Mouse (Mus musculus) ES-E14 (cell line): ENCODE measurements around the gene Podn. TPM values are rescaled to one million over a fixed set of nuclear protein-coding genes. Genes with fewer than 3 reads are reported as not detected.

Experiments
- DNase-seq: peaks from one replicate; pipeline ENCODE4 v3.0.0-alpha.2; 2013; ENCODE audit warnings: low read depth, low spot score
- H3K27ac ChIP-seq: 2 replicates; pipeline ENCODE4 v1.5.1; 2012; ENCODE audit warnings: low read depth, mild to moderate bottlenecking, low read length, moderate library complexity, mixed read lengths; ENCODE audit not compliant: poor library complexity, insufficient read depth, severe bottlenecking
- H3K36me3 ChIP-seq: 2 replicates; pipeline ENCODE4 v1.6.1; 2012; ENCODE audit warnings: mild to moderate bottlenecking, low read length, moderate library complexity, mixed read lengths; ENCODE audit not compliant: control insufficient read depth, poor library complexity, insufficient read depth, severe bottlenecking
- H3K4me1 ChIP-seq, 2 experiments: fragments of 150-350 bp in 1 of 2; sonication (generic) in 1 of 2; 2 replicates each; pipeline ENCODE4 v1.6.1; 2012; ENCODE audit warnings: low read length in 2 of 2, mild to moderate bottlenecking in 1 of 2, mixed read lengths in 1 of 2; ENCODE audit not compliant: control insufficient read depth in 2 of 2, insufficient read depth in 2 of 2, poor library complexity in 1 of 2
- H3K4me3 ChIP-seq, 2 experiments: fragments of 150-350 bp in 1 of 2; sonication (generic) in 1 of 2; 2 replicates each; pipeline ENCODE4 v1.5.1; 2012; ENCODE audit warnings: low read length in 2 of 2, low read depth in 1 of 2, mild to moderate bottlenecking in 1 of 2, mixed read lengths in 1 of 2; ENCODE audit not compliant: insufficient read depth in 1 of 2, poor library complexity in 1 of 2, severe bottlenecking in 1 of 2
- H3K9ac ChIP-seq: 2 replicates; pipeline ENCODE4 v1.6.1; 2012; ENCODE audit warnings: low read depth, mild to moderate bottlenecking, low read length, mixed read lengths; ENCODE audit not compliant: poor library complexity, insufficient read depth, severe bottlenecking
- H3K9me3 ChIP-seq: fragments of 150-350 bp; sonication (generic); 2 replicates; pipeline ENCODE4 v1.6.1; 2012; ENCODE audit warnings: low read depth, mild to moderate bottlenecking, low read length; ENCODE audit not compliant: control insufficient read depth, insufficient read depth
- CHD2 ChIP-seq: IDR thresholded peaks from 2 replicates; pipeline ENCODE4 v1.6.1; 2014; ENCODE audit warnings: mild to moderate bottlenecking, low read depth, low read length, inconsistent platforms
- HCFC1 ChIP-seq: IDR thresholded peaks from 2 replicates; pipeline ENCODE4 v1.6.1; 2012; ENCODE audit warnings: low read length, inconsistent platforms, borderline replicate concordance; ENCODE audit not compliant: insufficient read depth
- MAFK ChIP-seq: IDR thresholded peaks from 2 replicates; pipeline ENCODE4 v1.6.1; 2014; ENCODE audit warnings: mild to moderate bottlenecking, low read depth, low read length, inconsistent platforms; ENCODE audit not compliant: insufficient read depth
- ZC3H11A ChIP-seq: IDR thresholded peaks from 2 replicates; pipeline ENCODE4 v1.6.1; 2012; ENCODE audit warnings: low read depth, mild to moderate bottlenecking, inconsistent platforms, low read length, borderline replicate concordance
- ZNF384 ChIP-seq: IDR thresholded peaks from 2 replicates; pipeline ENCODE4 v1.6.1; 2012; ENCODE audit warnings: low read depth, low read length, inconsistent platforms
- in situ Hi-C, 2 experiments: fragments of 600-800 bp; cut with MboI; formaldehyde crosslinking; loops; one replicate each; pipeline ENCODE4 v1.15.1; 2025; ENCODE audit warnings: low sequenced_read_pairs in 2 of 2, inconsistent platforms in 1 of 2; ENCODE audit not compliant: unreplicated experiment in 2 of 2
- total RNA-seq: library from RNA; depleted of rRNA; stranded (reverse); fragments of 300-350 nt; gene quantifications from 2 replicates; pipeline ENCODE4 v1.2.3, GENCODE M21; 2012

Gene Podn
- total RNA-seq, 1 experiment: 1.0 TPM

DNA sequence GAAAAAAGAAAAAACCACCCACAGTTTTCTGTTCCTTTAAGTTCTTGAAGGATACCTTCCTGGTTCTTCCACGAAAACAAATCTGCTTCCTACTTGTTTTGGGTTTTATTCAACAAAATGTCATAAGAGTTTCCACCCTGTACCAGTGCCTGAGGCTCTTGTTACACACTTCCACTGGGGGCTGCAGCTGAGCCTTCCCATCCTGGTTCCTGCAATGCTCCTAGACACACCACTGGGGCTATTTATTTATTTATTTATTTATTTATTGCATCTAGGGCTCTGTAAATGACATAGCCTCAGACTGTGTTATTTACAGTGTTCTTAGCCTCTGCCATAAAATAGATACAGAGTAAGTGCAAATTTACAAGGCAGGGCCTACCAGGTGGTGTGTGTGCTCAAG is 112.5 kb downstream of the Podn start:
- Histone ChIP-seq H3K4me1 (no peaks in the 10 kb centered on the region), H3K4me3 (no peak overlapping the region), H3K36me3 (no peaks in the 10 kb centered on the region), H3K27ac (no peak overlapping the region), H3K9ac (no peak overlapping the region), H3K9me3 (no peaks in the 10 kb centered on the region)
- in situ Hi-C loops: no loop called here
- DNase-seq: no peak
- TF ChIP-seq HCFC1 (no peak), MAFK (no peak), CHD2 (no peak), ZNF384 (no peak), ZC3H11A (no peak)

- TF ChIP-seq HCFC1 (no peak), ZNF384 (no peak), ZC3H11A (no peak), MAFK (no peak), CHD2 (no peak)
- Histone ChIP-seq H3K9ac (no peak overlapping the region), H3K27ac (no peak overlapping the region), H3K4me3 (no peak overlapping the region), H3K9me3 (no peaks in the 10 kb centered on the region), H3K4me1 (no peaks in the 10 kb centered on the region), H3K36me3 (no peaks in the 10 kb centered on the region)
- DNase-seq: no peak
- in situ Hi-C loops: no loop called here
Measured at GRCm38 (mm10) chr4:107980002-107980600, 116.1 kb downstream of the Podn start.

GRCm38 (mm10) chr4:107979530-107979929 is 116.7 kb downstream of the Podn start:
- in situ Hi-C loops: no loop called here
- Histone ChIP-seq H3K4me3 (no peak overlapping the region), H3K36me3 (no peaks in the 10 kb centered on the region), H3K9me3 (no peaks in the 10 kb centered on the region), H3K4me1 (no peaks in the 10 kb centered on the region), H3K9ac (no peak overlapping the region), H3K27ac (no peak overlapping the region)
- no peak for TF ChIP-seq ZC3H11A
- no peak for TF ChIP-seq HCFC1
- no peak for TF ChIP-seq ZNF384
- no peak for TF ChIP-seq CHD2
- no peak for TF ChIP-seq MAFK
- DNase-seq: no peak

- no peaks in the 10 kb centered on the region for H3K9me3 ChIP-seq
- H3K27ac ChIP-seq: no peak overlapping the region
- H3K4me1 ChIP-seq: no peaks in the 10 kb centered on the region
- H3K36me3 ChIP-seq: no peaks in the 10 kb centered on the region
- in situ Hi-C loops: no loop called here
- TF ChIP-seq ZNF384 (no peak), CHD2 (no peak), MAFK (no peak), ZC3H11A (no peak), HCFC1 (no peak)
- no peak for DNase-seq
- no peak overlapping the region for H3K4me3 ChIP-seq
- H3K9ac ChIP-seq: no peak overlapping the region
Measured at GRCm38 (mm10) chr4:107977593-107977992, 118.7 kb downstream of the Podn start.

DNA sequence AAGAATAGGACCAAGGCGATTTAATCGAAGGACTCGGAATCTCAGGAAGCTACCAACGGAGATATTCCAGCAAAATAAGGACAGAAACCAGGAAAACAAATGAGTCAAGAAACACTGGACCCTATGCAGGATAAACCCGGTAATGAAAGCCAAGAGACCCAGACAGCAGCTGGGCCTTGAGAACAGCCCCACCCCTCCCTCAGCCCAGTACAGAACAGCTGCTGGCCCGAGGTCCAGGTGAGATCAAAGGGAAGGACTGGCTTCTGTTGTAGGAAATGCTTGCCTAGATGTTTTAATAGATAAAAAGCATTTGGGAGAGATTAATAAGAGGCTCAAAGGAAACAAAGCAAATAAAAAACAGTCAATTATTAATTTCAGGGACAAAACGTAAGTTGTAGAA is 121.2 kb downstream of the Podn start:
- no peak overlapping the region for H3K27ac ChIP-seq
- in situ Hi-C loops: no loop called here
- H3K36me3 ChIP-seq: no peaks in the 10 kb centered on the region
- H3K4me1 ChIP-seq: 0 out of 4 replicates have a peak, but pooled peaks cover 0 to 3% of the 10 kb centered on the region in 2 experiments
- no peaks in the 10 kb centered on the region for H3K9me3 ChIP-seq
- H3K9ac ChIP-seq: no peak overlapping the region
- H3K4me3 ChIP-seq: no peak overlapping the region
- no peak for DNase-seq
- TF ChIP-seq ZNF384: no peak
- TF ChIP-seq MAFK: no peak
- TF ChIP-seq HCFC1: no peak
- TF ChIP-seq ZC3H11A: no peak
- TF ChIP-seq CHD2: no peak
